Mouse (Mus musculus) small intestine, adult 2 months (tissue): Measurements from ENCODE around the gene Cd3g.

Experiments used
- CTCF ChIP-seq: fragments of 200-500 bp; IDR thresholded peaks from 2 replicates; pipeline ENCODE4 v1.5.1; 2012; ENCODE audit warnings: low read depth, mild to moderate bottlenecking, control low read depth, inconsistent platforms, low read length, moderate library complexity, mixed read lengths; ENCODE audit not compliant: insufficient replicate concordance, insufficient read length; ENCODE audit errors: extremely low read depth
- POLR2A ChIP-seq: fragments of 200-500 bp; IDR thresholded peaks from 2 replicates; pipeline ENCODE4 v1.6.1; 2012; ENCODE audit warnings: low read depth, mild to moderate bottlenecking, control low read depth, inconsistent platforms, low read length, moderate library complexity

- TF ChIP-seq CTCF (no peak), POLR2A (no peak)
Observed at GRCm38 (mm10) chr9:44979806-44980205, 425 bp downstream of the Cd3g start.
